Mouse (Mus musculus) limb, embryonic 13.5 days (tissue): ENCODE data around the gene Ppie. TPM values are rescaled to one million over a fixed set of nuclear protein-coding genes. Genes with fewer than 3 reads are reported as not detected.
"Not testable (repeated sequence)": the region's sequence is repeated elsewhere in the genome, so short reads cannot be mapped to it uniquely, and the experiment has no call there.

ENCODE experiments used
- ATAC-seq: fragments of 200-750 bp; cut with Nextera tagmentation; 2 replicates; pipeline ENCODE4 v1.8.0; 2017; ENCODE audit warnings: low read depth, moderate number of reproducible peaks, moderate TSS enrichment; ENCODE audit not compliant: low FRiP score
- H3K27ac ChIP-seq: fragments of 300-500 bp; sonication (generic); 2 replicates; pipeline ENCODE4 v1.5.1; 2015; ENCODE audit warnings: inconsistent platforms, mild to moderate bottlenecking, moderate library complexity
- H3K27me3 ChIP-seq: fragments of 300-500 bp; sonication (generic); 2 replicates; pipeline ENCODE4 v1.6.1; 2015; ENCODE audit warnings: mild to moderate bottlenecking, inconsistent platforms
- H3K36me3 ChIP-seq: fragments of 300-500 bp; sonication (generic); 2 replicates; pipeline ENCODE4 v1.6.1; 2015; ENCODE audit warnings: inconsistent platforms, mild to moderate bottlenecking, moderate library complexity
- H3K4me1 ChIP-seq: fragments of 300-500 bp; sonication (generic); 2 replicates; pipeline ENCODE4 v1.6.1; 2015; ENCODE audit warnings: inconsistent platforms
- H3K4me2 ChIP-seq: fragments of 300-500 bp; sonication (generic); replicated peaks from 2 replicates; pipeline ENCODE4 v1.6.1; 2015; ENCODE audit warnings: inconsistent platforms, mild to moderate bottlenecking, moderate library complexity
- H3K4me3 ChIP-seq: fragments of 300-500 bp; sonication (generic); 2 replicates; pipeline ENCODE4 v1.5.1; 2015; ENCODE audit warnings: moderate library complexity, mild to moderate bottlenecking, inconsistent platforms
- H3K9ac ChIP-seq: fragments of 300-500 bp; sonication (generic); 2 replicates; pipeline ENCODE4 v1.6.1; 2015; ENCODE audit warnings: mild to moderate bottlenecking, inconsistent platforms
- H3K9me3 ChIP-seq: fragments of 300-500 bp; sonication (generic); 2 replicates; pipeline ENCODE4 v1.6.1; 2016; ENCODE audit warnings: inconsistent platforms
- WGBS: fragments of 180-500 bp; shearing (Covaris S2); methylation state at CpG from one replicate; pipeline ENCODE4 v1.1.7; 2015; 5-methylcytosine and 5-hydroxymethylcytosine counted together
- polyA plus RNA-seq: library from polyadenylated mRNA; unstranded; fragments of >200 nt; fragmentation: Nextera tagmentation; extraction: Ambion mirVana; gene quantifications from 2 replicates; pipeline ENCODE4 v1.2.1, GENCODE M21; 2015

Ppie gene
- polyA plus RNA-seq, 1 experiment from 2014 or later = 103 TPM

- not testable (repeated sequence) for H3K4me1 ChIP-seq, ATAC-seq, H3K4me2 ChIP-seq, H3K27ac ChIP-seq, H3K4me3 ChIP-seq, H3K9me3 ChIP-seq, H3K36me3 ChIP-seq, H3K9ac ChIP-seq
- WGBS = 61% methylated on average over 10 of the region's 10 CpGs
- peaks cover 32% of the 10 kb centered on the region for H3K27me3 ChIP-seq
Observed at GRCm38 (mm10) chr4:123111275-123111983, 28.3 kb downstream of the Ppie start.

- WGBS = 84% methylated on average over 4 of the region's 4 CpGs
- Histone ChIP-seq H3K4me2 (no peak overlapping the region), H3K36me3 (no peaks in the 10 kb centered on the region), H3K27me3 (peaks cover 34% of the 10 kb centered on the region), H3K27ac (no peak overlapping the region), H3K9ac (no peak overlapping the region), H3K4me3 (no peak overlapping the region), H3K4me1 (no peaks in the 10 kb centered on the region), H3K9me3 (no peaks in the 10 kb centered on the region)
- no peak for ATAC-seq
Observed at GRCm38 (mm10) chr4:123110751-123111150, 29.0 kb downstream of the Ppie start.

- H3K36me3 ChIP-seq = no peaks in the 10 kb centered on the region
- WGBS = 89% methylated on average over 5 of the region's 5 CpGs
Observed at GRCm38 (mm10) chr4:123108056-123108455, 31.7 kb downstream of the Ppie start.

GRCm38 (mm10) chr4:123106864-123107263 lies 32.9 kb downstream of the Ppie start:
- no peak overlapping the region for H3K4me3 ChIP-seq
- H3K4me1 ChIP-seq = peaks cover 11% of the 10 kb centered on the region
- no peak overlapping the region for H3K9ac ChIP-seq
- no peaks in the 10 kb centered on the region for H3K36me3 ChIP-seq
- WGBS = 97% methylated on average over 2 of the region's 2 CpGs
- no peak for ATAC-seq
- no peaks in the 10 kb centered on the region for H3K9me3 ChIP-seq
- no peak overlapping the region for H3K27ac ChIP-seq
- no peak overlapping the region for H3K4me2 ChIP-seq
- H3K27me3 ChIP-seq = peaks cover 61% of the 10 kb centered on the region

More at GRCm38 (mm10) chr4:123108056-123108455, 31.7 kb downstream of the Ppie start:
- no peak overlapping the region for H3K27ac ChIP-seq
- H3K4me2 ChIP-seq = no peak overlapping the region
- H3K9ac ChIP-seq = no peak overlapping the region
- H3K4me3 ChIP-seq = no peak overlapping the region
- no peak for ATAC-seq
- peaks cover 11% of the 10 kb centered on the region for H3K4me1 ChIP-seq
- no peaks in the 10 kb centered on the region for H3K9me3 ChIP-seq
- peaks cover 52% of the 10 kb centered on the region for H3K27me3 ChIP-seq

GRCm38 (mm10) chr4:123105929-123106328 lies 33.8 kb downstream of the Ppie start:
- not testable (repeated sequence) for H3K9ac ChIP-seq, H3K9me3 ChIP-seq, ATAC-seq, H3K36me3 ChIP-seq, H3K4me3 ChIP-seq, H3K27ac ChIP-seq, H3K4me2 ChIP-seq
- H3K27me3 ChIP-seq = peaks cover 62% of the 10 kb centered on the region
- peaks cover 11% of the 10 kb centered on the region for H3K4me1 ChIP-seq
- WGBS = 86% methylated on average over 7 of the region's 7 CpGs

GRCm38 (mm10) chr4:123105451-123105790 lies 34.3 kb downstream of the Ppie start:
- H3K27me3 ChIP-seq = peaks cover 64% of the 10 kb centered on the region
- no peak overlapping the region for H3K27ac ChIP-seq
- H3K4me2 ChIP-seq = peak overlapping the region; percentile 61
- peaks cover 11% of the 10 kb centered on the region for H3K4me1 ChIP-seq
- H3K36me3 ChIP-seq = no peaks in the 10 kb centered on the region
- ATAC-seq = 0 out of 2 replicates have a peak, but pooled peaks have one; percentile 5
- 20% methylated on average over 24 of the region's 24 CpGs for WGBS
- H3K9me3 ChIP-seq = no peaks in the 10 kb centered on the region
- peak overlapping the region; percentile 37 for H3K4me3 ChIP-seq
- H3K9ac ChIP-seq = no peak overlapping the region; the same call in 1 of the 2 replicates

GRCm38 (mm10) chr4:123104651-123105450 lies 34.9 kb downstream of the Ppie start, which contains the start of gene Bmp8b:
Bmp8b (plus strand) TSS chr4:123105165.
- no peaks in the 10 kb centered on the region for H3K36me3 ChIP-seq
- peak within 1 kb of the TSS; percentile 61 for H3K4me2 ChIP-seq
- 0 out of 2 replicates have a peak, but pooled peaks have one; percentile 32 for ATAC-seq
- H3K27ac ChIP-seq = no peak within 1 kb of the TSS
- H3K9me3 ChIP-seq = no peaks in the 10 kb centered on the region
- H3K9ac ChIP-seq = peak within 1 kb of the TSS; percentile 35; the same call in 1 of the 2 replicates
- peaks cover 11% of the 10 kb centered on the region for H3K4me1 ChIP-seq
- peaks cover 64% of the 10 kb centered on the region for H3K27me3 ChIP-seq
- peak within 1 kb of the TSS; percentile 37 for H3K4me3 ChIP-seq
- 6% methylated on average over 75 of the region's 75 CpGs for WGBS

GRCm38 (mm10) chr4:123093869-123094268 lies 45.9 kb downstream of the Ppie start:
- 47% methylated on average over 9 of the region's 9 CpGs for WGBS
- no peaks in the 10 kb centered on the region for H3K36me3 ChIP-seq
- H3K4me2 ChIP-seq = peak overlapping the region; percentile 44; the same call in 1 of the 2 replicates
- no peak overlapping the region for H3K9ac ChIP-seq
- no peak; the same call in 1 of the 2 replicates for ATAC-seq
- H3K4me1 ChIP-seq = 0 out of 2 replicates have a peak, but pooled peaks cover 7% of the 10 kb centered on the region
- no peak overlapping the region for H3K4me3 ChIP-seq
- no peaks in the 10 kb centered on the region for H3K9me3 ChIP-seq
- H3K27me3 ChIP-seq = no peaks in the 10 kb centered on the region
- H3K27ac ChIP-seq = no peak overlapping the region

GRCm38 (mm10) chr4:123093064-123093776 lies 46.5 kb downstream of the Ppie start:
- H3K36me3 ChIP-seq = no peaks in the 10 kb centered on the region
- peak overlapping the region; percentile 3; the same call in 1 of the 2 replicates for H3K4me3 ChIP-seq
- H3K4me1 ChIP-seq = 0 out of 2 replicates have a peak, but pooled peaks cover 7% of the 10 kb centered on the region
- H3K4me2 ChIP-seq = peak overlapping the region; percentile 44
- peak; percentile 61; the same call in 1 of the 2 replicates for ATAC-seq
- H3K9me3 ChIP-seq = no peaks in the 10 kb centered on the region
- no peak overlapping the region for H3K27ac ChIP-seq
- no peak overlapping the region for H3K9ac ChIP-seq
- H3K27me3 ChIP-seq = no peaks in the 10 kb centered on the region
- WGBS = 40% methylated on average over 17 of the region's 17 CpGs

GRCm38 (mm10) chr4:123092621-123093020 lies 47.1 kb downstream of the Ppie start:
- 59% methylated on average over 5 of the region's 5 CpGs for WGBS
- 0 out of 2 replicates have a peak, but pooled peaks cover 7% of the 10 kb centered on the region for H3K4me1 ChIP-seq
- no peak overlapping the region for H3K9ac ChIP-seq
- no peaks in the 10 kb centered on the region for H3K27me3 ChIP-seq
- no peak overlapping the region for H3K4me3 ChIP-seq
- H3K27ac ChIP-seq = no peak overlapping the region
- H3K4me2 ChIP-seq = no peak overlapping the region
- H3K36me3 ChIP-seq = no peaks in the 10 kb centered on the region
- ATAC-seq = no peak
- H3K9me3 ChIP-seq = no peaks in the 10 kb centered on the region

- WGBS = 86% methylated on average over 4 of the region's 4 CpGs
- Histone ChIP-seq H3K4me1 (no peaks in the 10 kb centered on the region), H3K4me3 (no peak overlapping the region), H3K9ac (no peak overlapping the region), H3K27ac (no peak overlapping the region), H3K36me3 (no peaks in the 10 kb centered on the region), H3K27me3 (no peaks in the 10 kb centered on the region; the same call in 1 of the 2 replicates), H3K4me2 (no peak overlapping the region), H3K9me3 (no peaks in the 10 kb centered on the region)
- no peak for ATAC-seq
Observed at GRCm38 (mm10) chr4:123086381-123086780, 53.4 kb downstream of the Ppie start.
